Mouse (Mus musculus): ENCODE data around the gene Gm21767.
"Not testable (repeated sequence)": the region's sequence is repeated elsewhere in the genome, so short reads cannot be mapped to it uniquely, and the experiment has no call there.

Gm21767 gene

DNA sequence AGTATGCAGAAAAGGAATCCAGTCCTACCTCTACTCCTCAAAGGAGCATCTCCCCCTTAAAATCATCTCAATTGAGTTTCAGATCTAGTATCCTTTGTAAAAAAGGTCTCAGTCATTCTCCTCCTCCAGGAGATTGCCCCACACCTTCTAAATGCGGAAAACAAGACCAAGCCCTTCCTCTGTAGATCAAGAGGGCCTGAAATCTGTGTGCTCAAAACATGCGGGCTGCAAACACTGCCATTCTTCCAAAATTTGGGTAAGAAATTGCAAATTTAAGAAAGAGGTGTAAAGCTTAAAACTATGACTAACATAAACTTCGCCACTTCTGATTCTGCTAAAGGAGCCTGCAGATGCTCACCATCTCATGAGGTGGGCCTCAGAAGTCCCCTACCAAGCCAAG is at the start of gene Gm21767:
Gm21767 (plus strand) TSS at position 301 of the 400 bp plus-strand sequence.
- DNase-seq (ENCODE audit: low spot score in 2 of 2) = not testable (repeated sequence)

Measured in cerebellum, postnatal 4 days (tissue).